Mouse (Mus musculus) liver, postnatal 0 days (tissue): ENCODE results near the gene Fezf2.

Experiments used
- CTCF ChIP-seq: sonication (generic); IDR thresholded peaks from 2 replicates; pipeline ENCODE4 v1.5.1; 2016; ENCODE audit warnings: antibody characterized with exemption, low read depth
- EP300 ChIP-seq: IDR thresholded peaks from 2 replicates; pipeline ENCODE4 v1.6.1; 2016; ENCODE audit warnings: antibody characterized with exemption, low read depth, mild to moderate bottlenecking

GRCm38 (mm10) chr14:12391167-12391566 is 43.2 kb upstream of the Fezf2 start:
- no peak for TF ChIP-seq CTCF
- TF ChIP-seq EP300 = no peak
